Mouse (Mus musculus) fibroblast of lung, adult 2 months (primary cell): ENCODE measurements at regions not wholly inside any gene's neighbourhood (a gene's known extent, or its start where the extent isn't known, plus 50 kb on each side); places are given as distances from the start of the nearest gene placed in this dataset.
"Not testable (repeated sequence)": the region's sequence is repeated elsewhere in the genome, so short reads cannot be mapped to it uniquely, and the experiment has no call there.

Experiments used
- DNase-seq: peaks from one replicate; pipeline ENCODE4 v3.0.0-alpha.2; 2011; ENCODE audit warnings: low read depth

DNA sequence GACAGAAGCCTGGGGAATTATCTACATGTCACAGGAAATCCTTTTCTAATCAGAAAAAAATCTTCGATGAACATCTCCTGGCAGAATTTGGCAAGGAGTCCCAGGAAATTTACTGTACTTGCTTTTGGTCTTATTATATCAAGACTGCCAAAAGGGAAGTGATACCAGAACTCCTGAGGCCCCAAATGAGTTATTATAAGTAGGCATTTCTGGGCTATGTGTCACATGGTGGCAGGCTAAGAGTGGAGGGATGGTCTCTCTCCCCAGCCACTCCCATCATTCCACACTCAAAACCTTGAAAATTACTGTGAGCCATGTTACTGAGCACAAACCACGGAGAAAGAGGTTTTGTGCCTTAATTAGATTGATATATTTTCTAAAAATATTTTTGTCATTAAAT, 94.0 kb upstream of the Cdk6 start:
- DNase-seq: no peak

DNA sequence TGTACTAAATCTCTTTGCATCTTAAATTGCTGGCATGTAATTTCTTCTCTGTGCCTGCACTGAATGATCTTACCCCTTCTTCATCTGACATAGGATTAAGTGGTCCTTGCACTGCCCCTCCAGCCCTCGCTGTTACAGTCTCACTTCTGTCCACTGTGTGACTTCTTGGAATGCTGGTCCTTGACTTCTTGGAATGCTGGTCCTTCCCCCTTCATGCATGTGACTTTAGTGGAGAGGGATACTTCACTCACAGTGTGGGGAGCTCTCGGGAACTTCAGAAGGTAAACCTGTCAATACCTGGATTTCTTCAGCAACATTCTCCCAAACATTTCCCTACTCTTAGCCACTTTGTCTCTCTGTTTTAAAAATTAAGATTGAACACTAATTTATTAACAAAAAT, 91.0 kb upstream of the Cdk6 start:
- no peak for DNase-seq

DNA sequence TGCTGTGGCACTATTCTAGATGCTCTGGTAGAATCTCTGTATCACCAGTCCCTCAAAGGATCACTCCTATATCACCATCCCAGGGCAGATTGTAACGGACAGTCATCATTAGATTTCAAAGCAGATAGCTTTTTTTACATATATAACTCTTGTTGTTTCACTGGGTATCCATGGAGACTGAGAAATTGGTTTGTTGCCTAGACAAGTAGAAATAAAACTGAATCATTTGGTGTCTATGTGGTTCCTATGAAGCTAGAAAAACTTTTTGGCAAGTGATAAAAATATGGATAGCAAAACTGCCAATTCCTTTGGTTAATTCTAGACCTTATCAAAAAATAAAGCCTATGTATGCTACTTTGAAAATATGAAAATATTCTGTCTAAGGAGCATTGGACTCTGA, 81.0 kb upstream of the Cdk6 start:
- DNase-seq: no peak

DNA sequence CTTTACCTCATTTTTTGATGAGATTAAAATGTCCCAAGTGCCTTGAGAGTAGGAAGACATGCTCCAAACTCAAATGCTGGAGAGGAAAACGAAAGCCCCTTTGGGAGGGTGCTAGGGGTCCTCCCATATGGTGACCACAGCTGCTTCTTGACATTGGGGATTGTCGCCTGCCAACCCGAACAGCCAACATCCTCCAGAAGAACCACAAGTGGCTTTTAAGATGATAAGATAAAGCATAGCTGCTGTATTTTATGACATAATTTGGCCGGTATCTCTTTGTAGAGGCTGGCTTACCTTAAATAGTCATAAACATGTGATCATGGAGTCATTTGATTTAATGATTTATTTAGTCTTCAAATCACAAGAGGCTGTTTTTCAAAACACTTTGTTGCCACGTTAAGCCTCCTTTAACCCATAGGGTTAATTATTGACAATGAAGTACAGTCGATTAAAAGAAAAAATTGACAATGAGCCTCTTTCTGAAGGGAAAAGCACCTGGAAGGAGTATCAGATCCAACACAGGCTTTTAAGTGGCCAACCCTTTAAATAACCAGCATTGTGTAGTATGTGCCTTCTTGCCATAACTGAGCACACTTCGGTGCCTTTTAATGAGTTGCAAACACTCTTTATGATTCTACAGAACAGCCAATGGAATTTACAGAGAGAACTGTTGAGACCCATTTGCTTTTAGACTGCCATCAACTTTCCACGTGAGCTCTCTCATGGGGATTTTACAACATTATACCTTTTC, 76.1 kb upstream of the Cdk6 start:
- not testable (repeated sequence) for DNase-seq

DNA sequence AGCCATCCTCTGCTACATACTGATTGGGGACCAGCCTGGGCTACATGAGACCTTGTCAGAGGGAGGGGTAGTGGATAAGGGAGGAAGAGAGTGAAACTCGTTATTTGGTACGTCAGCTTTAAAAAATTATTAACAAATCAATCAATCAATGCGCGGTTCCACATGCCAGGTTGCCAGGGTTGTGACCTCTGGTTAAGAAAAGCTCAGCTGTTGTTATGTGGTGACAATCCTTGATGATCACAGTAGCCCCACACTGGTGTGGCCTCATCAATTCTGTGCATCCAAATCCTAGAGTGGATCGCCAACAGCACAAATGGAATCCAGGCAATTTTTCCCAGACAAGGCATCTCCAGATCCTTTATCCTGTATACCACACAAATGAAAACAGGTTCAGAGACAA, 74.3 kb upstream of the Cdk6 start:
- no peak for DNase-seq

DNA sequence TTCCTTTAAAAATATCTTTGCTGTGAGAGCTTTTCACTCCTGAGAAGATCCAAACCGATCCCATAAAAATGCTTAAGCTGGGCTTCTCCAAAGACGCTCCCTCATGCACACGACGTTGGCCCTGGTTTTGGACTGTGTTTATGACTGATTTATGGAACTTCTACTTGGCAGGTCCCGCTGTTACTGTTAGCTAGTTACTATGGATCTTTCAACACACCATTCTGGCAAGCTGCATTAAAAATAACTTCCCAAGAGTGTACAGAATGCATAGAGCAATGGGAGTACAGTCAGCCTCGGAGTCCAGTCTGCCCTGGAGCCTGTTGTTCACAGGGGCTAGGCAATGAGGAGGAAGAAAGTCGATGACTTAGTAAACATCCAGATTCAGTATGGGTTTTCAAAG, 71.5 kb upstream of the Cdk6 start:
- DNase-seq: no peak

DNA sequence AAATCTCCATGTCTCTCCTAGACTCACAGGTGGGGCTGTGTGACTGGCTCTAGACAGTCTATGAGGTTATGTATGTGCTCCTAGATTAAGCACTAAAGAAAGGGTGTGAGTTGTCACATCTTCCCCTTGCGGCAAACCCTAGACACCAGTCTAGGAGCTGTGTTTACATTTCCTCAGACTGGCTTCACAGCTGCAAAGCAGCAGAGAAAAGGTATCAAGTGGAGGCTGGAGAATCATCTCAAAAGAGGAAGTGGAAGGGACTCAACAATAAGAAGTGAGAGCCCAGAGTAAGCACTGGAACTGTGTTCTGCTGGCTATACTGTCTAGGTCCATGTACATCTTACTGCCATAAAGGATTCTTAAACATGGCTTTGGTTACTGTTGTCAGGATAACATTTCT, 68.1 kb upstream of the Cdk6 start:
- not testable (repeated sequence) for DNase-seq

DNA sequence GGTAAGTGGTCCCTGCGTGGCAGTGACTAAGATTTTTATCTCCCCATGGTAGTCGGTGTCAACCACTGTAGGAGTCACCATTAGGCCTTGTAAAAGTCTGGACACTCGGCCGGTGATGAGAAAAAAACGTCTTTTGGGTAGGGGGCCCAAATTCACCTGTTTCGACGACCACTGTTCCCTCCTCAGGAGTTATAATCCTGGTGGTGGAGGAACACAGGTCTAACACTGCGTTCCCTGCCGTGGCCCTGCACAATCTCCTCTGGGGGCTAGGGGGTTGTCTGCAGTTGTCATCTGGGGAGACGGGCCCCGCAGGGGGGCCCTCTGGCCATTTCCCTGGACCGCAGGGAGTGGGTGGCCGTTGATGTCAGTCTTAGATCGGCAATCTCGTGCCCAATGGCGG, 64.0 kb upstream of the Cdk6 start:
- DNase-seq: not testable (repeated sequence)

DNA sequence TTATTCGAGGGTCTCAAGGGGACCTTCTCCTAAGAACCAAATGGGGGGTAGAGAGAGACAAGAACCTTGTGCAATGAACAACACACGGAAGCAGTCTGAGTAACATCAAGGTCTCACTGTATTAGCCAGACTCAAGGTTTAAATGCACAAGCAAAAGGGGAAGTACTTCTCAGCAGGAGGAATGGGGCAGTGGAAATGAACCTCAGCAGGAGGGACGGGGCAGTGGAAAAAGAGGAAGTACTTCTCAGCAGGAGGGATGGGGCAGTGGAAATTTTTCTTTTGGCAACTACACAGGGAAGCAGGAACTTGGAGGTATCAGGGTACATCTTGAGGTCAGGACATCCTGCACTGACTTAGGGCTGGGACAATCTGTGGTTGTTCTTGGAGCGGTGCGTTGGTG, 62.3 kb upstream of the Cdk6 start:
- DNase-seq: not testable (repeated sequence)

DNA sequence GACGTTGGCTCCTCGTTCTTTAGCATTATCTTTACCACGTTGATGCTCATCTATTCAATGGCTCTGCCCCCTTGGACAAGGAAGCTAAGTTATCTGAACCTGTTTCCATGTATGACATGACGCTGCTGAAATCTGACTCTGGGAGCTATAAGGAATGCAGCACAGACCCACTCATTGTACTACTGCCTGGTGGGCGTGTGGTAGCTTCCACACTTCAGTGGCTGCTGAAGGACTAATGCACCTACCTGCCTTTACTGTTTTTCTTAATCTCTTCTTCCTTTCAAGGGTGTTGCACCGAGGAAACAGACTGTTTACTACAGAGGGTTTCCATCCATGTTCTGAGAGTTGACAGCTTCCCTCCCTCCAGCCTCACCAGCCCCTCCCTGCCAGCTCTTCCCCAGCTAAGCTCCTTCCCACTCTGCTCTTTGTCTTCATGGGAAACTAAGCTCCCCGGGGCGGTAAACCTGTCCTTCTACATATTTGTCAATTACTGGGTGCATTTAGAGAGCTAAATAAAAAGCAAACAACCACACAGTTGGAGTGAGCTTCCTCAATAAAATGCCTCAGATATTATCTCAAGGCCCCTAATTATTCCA, 59.3 kb upstream of the Cdk6 start:
- DNase-seq: not testable (repeated sequence)

DNA sequence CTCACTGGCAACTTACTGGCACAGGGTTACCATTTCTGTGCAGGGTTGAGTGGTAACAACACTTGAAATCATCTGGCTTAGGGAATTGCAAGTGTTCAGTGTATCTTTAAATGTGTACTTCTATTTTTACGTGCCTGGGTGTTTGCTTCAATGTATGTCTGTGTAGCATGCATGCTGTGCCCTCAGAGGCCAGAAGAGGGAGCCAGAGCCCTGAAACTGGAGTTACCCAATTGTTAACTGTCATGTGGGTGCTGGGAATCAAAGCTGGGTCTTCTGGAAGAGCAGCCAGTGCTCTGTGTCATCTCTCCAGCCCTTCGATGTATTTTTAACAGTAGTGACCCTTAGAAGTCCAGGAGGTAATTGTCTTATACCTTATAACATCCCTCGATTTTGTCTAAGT, 58.2 kb upstream of the Cdk6 start:
- DNase-seq: no peak

DNA sequence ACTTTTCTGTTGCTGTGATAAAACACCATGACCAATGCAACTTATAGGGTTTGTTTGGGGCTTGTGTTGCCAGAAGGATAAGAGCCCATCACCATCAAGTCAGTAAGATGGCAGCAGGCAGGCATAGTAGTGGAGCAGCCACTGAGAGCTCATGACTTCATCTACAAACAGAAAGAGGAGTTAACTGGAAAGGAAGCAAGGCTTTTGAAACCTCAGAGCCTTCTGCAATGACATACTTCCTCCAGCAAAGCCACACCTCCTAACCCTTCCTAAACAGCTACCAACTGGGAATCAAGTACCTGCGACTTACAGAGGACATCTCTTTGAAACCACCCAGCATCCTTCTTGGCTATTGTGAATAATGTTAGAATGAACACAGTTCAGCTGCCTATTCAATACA, 57.0 kb upstream of the Cdk6 start:
- not testable (repeated sequence) for DNase-seq

DNA sequence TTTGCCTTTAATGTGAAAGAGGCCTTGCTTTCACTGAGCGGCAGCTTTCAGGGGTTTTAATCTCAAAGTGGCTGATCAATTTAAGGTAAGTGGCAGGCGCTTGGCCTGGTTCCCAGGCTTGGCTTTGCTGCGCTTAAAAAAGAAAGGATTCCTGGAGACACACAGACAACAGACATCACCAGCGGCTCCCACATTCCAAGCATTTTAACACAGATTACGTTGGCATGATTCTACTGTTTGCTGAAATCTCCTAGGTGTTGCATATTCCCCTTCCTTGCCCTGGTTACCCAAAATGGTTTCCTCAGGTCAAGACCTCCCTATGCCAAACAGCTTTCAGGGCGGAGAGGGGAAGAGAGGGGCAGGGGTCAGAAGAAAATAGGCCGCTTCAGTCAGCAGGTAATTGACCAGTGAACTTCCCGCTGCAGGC, 51.3 kb upstream of the Cdk6 start:
- not testable (repeated sequence) for DNase-seq
